Mouse (Mus musculus) olfactory bulb, adult 2 months (tissue): ENCODE measurements around the gene Ankrd53.

ENCODE experiments used
- CTCF ChIP-seq: fragments of 200-500 bp; IDR thresholded peaks from 2 replicates; pipeline ENCODE4 v1.5.1; 2012; ENCODE audit warnings: low read depth, mild to moderate bottlenecking, low read length, moderate library complexity; ENCODE audit not compliant: insufficient read depth
- POLR2A ChIP-seq: fragments of 200-500 bp; IDR thresholded peaks from 2 replicates; pipeline ENCODE4 v1.6.1; 2012; ENCODE audit warnings: mild to moderate bottlenecking, low read depth, low read length, moderate library complexity; ENCODE audit not compliant: insufficient read depth

GRCm38 (mm10) chr6:83717026-83717425 is 45.4 kb upstream of the Ankrd53 start:
- no peak for TF ChIP-seq CTCF
- no peak for TF ChIP-seq POLR2A
